Mouse (Mus musculus): ENCODE data around the gene Man2b2.

Man2b2 gene

DNA sequence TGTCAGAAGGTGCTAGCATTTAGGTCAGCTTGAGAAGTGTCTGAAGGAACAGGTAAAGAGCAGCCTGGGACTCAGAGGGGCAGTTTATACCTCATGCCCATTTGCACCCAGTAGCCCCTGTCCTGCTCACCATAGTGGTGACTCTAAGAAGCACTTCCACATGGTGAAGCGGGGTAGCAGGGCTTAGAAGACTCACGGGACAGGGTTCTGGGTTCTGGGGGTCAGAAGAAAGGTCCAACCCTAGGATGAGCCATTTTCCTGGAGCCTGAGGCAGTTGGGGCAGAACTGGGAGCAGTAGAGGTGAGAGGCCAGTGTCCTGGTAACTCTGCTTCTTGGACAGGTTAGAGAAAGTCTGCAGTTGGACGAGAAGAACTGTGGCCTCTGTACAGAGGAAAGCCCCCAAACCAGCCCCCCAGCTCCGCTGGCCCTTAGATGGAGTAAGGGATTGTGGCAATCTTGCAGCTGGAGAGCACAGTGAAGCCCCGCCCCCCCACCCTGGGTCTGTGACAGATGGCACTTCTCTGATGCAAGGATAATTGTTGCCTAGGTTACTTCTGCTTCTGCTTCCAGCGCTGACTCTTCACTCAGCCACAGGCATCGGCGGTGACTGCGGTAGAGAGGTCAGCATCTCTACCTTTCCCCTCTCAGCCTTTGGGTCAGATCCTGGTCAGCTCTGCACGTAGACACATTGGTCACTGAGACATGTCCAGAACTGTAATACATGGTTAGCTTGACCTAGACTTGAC, 63.3 kb downstream of the Man2b2 start:
- DNase-seq: peak; percentile 63 to 67

DNA sequence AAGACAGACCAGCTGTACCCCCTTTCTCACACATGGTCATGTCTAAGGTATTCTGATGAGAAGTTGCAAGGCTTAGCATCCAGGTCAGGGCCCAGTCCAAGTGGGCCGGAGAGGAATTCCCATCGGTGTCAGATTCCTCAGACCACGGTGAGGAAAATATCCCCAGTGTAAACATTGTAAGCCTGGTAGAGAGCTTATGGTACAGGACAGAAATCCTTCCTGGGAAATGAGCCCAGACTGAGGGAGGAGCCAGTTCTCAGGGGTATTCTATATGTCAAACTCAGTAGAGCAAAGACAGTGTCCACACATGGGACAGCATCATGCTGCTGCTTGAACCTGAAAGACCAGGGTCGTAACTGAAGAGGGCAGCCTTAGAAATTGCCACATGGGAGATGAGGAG, 70.6 kb downstream of the Man2b2 start:
- DNase-seq: peak in 1 of 2 experiments; percentile 1

DNA sequence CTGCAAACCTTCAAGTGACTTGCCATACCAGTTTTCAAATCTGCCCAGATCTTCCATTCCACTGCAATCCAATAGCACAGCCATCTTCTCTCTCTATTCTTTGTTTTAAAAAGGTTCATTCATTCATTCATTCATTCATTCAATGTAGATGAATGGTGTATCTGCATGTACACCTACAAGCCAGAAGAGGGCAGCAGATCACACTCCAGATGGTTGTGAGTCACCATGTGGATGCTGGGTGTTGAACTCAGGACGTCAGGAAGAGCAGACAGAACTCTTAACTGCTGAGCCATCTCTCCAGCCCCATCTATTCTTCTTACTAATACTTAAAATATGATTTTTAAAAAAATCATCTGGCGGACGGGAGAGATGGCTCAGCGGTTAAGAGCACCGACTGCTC, 73.4 kb downstream of the Man2b2 start:
- DNase-seq: peak in 1 of 2 experiments; percentile 4

All from cerebellum, postnatal 25 days (tissue).